Mouse (Mus musculus): ENCODE data around the gene Scn2b.

Gene Scn2b

GRCm38 (mm10) chr9:45120567-45120966 lies 3.0 kb downstream of the Scn2b start:
- DNase-seq, result no peak

GRCm38 (mm10) chr9:45121001-45121400 lies 3.4 kb downstream of the Scn2b start:
- DNase-seq, result peak; percentile 20

GRCm38 (mm10) chr9:45121769-45122168 lies 4.2 kb downstream of the Scn2b start:
- DNase-seq, result peak; percentile 74

GRCm38 (mm10) chr9:45122209-45122761 lies 4.7 kb downstream of the Scn2b start:
- peak; percentile 68 for DNase-seq

DNA sequence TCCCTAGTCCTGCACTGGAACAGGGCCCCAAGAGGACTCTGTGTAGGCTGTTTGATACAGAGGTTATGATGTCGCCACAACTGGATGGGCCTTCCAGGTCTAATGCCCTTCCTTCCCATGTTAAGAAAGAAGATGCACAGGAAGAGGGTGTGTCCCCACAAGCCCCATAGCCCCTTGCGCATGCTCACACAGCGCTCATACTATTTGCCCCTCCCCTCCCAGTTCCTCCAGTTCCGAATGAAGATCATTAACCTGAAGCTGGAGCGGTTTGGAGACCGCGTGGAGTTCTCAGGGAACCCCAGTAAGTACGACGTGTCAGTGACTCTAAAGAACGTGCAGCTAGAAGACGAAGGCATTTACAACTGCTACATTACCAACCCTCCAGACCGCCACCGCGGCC lies 7.6 kb downstream of the Scn2b start:
- DNase-seq, result no peak

GRCm38 (mm10) chr9:45126941-45127340 lies 9.4 kb downstream of the Scn2b start:
- no peak for DNase-seq

GRCm38 (mm10) chr9:45130119-45130518 lies 12.5 kb downstream of the Scn2b start:
- DNase-seq, result no peak

- no peak for DNase-seq
Measured at GRCm38 (mm10) chr9:45133484-45134310, 16.1 kb downstream of the Scn2b start.

DNA sequence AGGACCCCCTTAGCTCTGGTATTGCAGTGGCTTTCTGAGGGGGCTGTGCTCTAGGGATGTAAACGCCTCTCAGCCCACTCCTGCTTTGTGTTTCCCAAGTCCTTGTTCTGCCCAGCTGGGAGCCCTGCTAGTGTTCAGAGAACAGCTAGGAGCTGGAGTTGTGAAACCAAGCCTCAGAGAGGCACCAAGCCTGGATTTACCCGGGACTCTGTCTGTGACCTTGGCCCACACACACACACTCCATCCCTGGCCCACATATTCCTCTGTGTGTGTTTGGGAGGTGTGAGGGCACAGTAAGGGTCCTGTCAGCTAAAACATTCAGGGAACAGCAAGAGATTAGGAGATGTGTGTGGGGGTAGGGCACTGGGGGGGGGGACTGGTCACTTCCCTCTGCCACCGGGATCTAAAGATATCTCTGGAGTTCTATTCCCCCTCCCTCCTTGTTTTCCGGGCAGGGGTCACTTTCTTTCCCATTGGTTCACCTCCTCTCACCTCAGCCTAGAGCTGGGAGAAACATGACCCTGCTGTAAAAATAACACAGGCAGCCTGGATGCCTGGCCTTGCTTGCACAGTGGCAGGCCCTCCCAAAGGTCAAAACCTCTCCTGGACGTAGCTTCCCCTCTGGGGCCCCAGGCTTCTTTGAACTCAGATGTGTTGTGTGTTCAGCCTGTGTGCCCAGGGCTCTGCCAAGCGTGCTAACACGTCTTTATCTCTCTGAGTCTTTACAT lies 19.0 kb downstream of the Scn2b start:
- no peak for DNase-seq

DNA sequence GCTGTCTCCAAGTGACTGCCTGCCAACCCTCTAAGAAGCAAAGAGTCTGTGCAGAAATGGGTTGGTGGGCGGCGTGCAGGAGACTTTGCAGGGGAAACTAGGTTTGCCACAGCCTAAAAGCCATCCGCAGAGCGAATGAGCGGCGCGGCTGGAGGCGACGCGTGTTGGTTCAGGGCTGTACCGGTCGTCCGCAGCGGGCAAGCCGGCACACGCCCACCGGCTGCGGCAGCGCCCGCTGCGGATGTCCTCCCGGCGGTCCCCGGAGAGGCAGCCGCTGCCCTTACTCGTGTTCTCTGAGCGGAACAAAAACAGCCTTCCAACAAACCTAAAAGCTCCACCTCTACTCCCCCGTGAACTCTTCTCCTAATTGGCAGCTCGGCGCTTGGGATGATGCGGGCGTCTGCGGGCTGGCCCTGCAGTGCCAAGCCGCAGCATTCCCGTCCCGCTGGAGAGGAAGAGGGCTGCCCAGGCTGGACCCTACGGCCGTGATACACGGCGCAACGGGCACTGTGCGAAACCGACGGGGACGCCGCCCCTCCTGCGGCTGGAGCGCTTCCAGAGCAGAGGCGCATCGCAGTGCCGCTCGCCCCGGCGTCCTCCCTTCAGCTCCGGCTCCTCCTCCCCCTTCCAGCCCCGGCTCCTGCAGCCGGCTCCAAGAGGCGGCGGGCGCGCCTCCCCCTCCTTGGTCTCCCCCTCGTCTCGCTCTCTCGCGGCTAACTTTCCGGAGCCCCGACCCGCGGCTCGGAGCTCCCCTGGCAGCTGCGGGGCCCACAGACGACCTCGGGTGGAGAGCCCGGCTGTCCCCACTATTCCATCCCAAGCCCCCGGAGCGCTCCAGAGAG lies 20.8 kb downstream of the Scn2b start, which contains the start of gene Scn4b:
Gene Scn4b (plus strand): TSS at position 205 of the 842 bp plus-strand sequence.
- peak; percentile 42 for DNase-seq

GRCm38 (mm10) chr9:45139082-45139481 lies 21.5 kb downstream of the Scn2b start:
- no peak for DNase-seq

DNA sequence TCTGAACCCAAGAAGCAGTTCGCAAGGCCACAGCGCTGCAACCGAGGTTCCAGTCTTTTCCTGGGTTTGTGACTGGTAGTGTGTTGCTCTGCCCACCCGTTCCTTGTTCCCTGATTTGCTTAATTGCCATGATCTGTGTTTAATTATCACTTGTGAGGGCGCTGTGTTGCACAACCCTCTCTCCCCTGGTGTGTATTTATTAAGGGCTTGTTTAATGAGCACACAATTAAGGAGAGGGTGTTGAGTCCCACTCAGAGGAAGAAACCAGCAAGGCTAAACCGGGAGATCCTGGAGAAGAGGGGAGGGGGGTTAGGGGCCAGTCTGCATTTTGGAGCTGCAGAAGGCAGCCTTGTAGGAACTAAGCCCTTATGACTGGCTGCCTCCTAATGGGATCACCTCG lies 23.4 kb downstream of the Scn2b start:
- no peak for DNase-seq

- DNase-seq, result no peak
Measured at GRCm38 (mm10) chr9:45142686-45143085, 25.1 kb downstream of the Scn2b start.

GRCm38 (mm10) chr9:45145533-45146266 lies 28.1 kb downstream of the Scn2b start:
- peak; percentile 49 for DNase-seq

- peak; percentile 75 for DNase-seq
Measured at GRCm38 (mm10) chr9:45146267-45146597, 28.6 kb downstream of the Scn2b start.

- DNase-seq, result no peak
Measured at GRCm38 (mm10) chr9:45150933-45151332, 33.4 kb downstream of the Scn2b start.

DNA sequence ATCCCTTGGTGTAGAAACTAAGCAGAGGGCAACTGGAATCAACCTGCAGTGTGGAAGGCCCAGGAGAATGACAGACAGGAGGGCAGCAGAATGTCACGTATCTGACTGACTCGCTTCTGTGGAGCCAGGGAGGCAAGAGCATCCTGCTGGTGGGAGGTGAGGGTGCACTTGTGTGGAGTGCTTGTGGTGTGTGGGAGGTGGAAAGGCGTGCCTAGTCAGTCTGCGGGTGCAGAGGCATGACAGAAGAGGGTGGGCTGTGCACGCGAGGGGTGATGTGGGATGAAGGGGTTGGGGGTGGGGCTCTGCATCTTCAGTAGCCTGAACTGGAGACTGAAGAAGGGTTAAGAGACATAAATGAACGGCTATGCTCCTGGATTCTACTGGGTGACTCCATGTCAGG lies 35.8 kb downstream of the Scn2b start:
- DNase-seq, result no peak

DNA sequence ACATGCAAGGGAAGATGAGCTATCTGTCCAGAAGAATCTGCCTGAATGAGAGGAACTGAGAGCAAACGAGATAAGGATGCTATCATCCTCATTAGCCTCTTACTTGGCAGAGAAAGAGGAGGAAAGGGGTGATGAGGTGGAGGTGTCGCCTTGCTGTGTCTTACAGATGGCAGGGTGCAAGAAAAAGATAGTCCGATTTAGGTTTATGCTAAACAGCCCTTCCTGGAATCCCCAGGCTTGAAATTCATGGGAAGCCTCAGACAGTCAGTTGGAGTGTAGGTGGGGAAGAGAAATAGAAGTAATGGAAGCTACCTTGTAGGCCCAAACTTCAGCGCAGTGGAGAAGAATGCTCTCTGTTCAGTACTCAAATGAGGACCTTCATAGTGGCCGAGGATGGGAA lies 50.3 kb downstream of the Scn2b start:
- no peak for DNase-seq

DNA sequence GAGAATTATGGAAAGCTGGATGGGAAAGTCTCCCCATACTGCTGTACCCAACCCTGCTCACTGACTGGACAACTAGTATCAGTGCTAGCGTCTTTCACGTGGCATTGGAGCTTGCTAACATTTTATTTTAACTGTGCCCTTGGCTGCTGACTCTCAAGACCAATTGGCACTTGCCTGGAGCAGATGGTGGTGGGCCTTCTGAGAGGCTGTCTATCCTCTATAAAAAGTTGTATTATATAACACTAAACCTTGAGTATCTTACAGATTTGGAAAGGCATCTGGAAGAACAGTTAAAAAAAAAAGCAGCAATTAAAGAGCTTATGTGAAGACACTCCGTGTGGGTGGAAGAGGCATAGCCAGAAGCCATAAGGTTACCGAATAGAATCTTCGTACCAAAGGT lies 52.6 kb downstream of the Scn2b start:
- peak; percentile 57 for DNase-seq

- no peak for DNase-seq
Measured at GRCm38 (mm10) chr9:45171073-45171610, 53.6 kb downstream of the Scn2b start.

DNA sequence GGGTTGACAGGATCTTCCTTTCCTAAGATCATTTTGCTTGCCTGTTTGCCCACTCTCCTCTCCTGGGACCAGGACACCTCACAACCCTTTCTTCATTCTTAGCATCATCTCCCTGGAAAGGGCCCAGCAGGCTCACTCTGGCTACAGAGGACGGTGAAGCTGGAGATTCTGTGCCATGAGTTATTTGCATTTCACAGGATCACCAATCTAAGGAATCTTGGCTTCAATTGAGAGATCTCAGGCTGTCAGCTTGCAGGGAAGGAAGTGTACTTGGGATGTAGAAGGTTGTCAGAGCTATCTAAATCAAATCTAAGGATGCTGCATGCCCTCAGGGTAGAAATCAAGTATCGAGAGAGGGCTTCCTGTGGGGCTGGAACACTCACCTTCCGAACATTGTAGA lies 55.9 kb downstream of the Scn2b start:
- DNase-seq, result no peak

DNA sequence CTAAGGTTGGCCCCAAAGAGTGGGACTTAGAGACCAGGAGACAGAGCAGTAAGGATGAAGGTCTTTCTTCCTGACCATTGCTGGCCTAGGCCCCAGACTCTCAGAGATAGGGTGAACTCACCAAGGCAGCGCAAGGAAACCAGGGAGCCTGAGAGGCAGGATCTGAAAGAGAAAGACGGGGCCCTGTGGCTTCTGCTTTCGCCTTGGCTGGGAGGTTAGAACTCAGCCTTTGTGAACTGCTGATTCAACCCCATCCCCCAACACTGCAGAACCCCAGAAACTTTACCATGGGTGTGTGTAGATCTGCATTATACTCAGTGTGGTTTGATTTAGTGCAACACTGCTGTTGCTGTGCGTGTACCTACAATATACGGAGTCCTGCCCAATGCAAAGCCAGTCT lies 61.7 kb downstream of the Scn2b start:
- DNase-seq, result no peak
